Comparison of ENCODE assay signal across 24 mouse cellular contexts in the genomic region with DNA sequence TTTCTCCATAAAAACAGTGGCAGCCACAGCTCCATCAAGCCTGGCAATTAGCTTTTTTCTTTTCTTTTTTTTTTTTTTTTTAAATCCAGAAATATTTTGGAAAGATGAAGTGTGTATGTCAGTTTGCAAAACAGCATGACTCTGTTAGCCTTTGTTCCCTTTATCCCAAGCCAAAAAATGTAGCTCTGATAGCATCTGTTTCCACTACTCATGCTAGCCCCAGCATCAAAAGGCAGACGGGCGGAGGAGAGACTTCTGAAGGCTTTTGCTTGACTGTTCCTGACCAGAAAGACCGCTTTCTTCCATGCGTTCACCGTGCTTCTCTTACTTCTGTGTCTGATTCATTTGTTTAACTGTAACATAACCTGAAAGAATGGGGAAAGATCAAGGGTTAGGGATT.
"Had no signal": no experiment of that assay in that cellular context is flagged by ENCODE, and none has a peak within 500 bp of the region (broad histone marks: within the 10 kb centered on the region; RNA-seq: fewer than 3 reads in every experiment).

No protein-coding gene starts in this region.

- H3K36me3 ChIP-seq: heart, embryonic 10.5 days; heart, embryonic 12.5 days; hindbrain, embryonic 10.5 days; hindbrain, embryonic 12.5 days; intestine, embryonic 15.5 days; limb, embryonic 10.5 days; limb, embryonic 12.5 days had no signal

- ATAC-seq: hindbrain, embryonic 16.5 days; inflammation-experienced regulatory T-cells, adult 6 months; intestine, embryonic 15.5 days; intestine, postnatal 0 days had no signal

- H3K4me3 ChIP-seq: heart, embryonic 10.5 days; heart, embryonic 12.5 days; hindbrain, embryonic 10.5 days; hindbrain, embryonic 12.5 days; intestine, embryonic 15.5 days; layer of hippocampus, adult 2 months; left cerebral cortex, adult 2 months; limb, embryonic 10.5 days; limb, embryonic 12.5 days had no signal

- H3K4me2 ChIP-seq: heart, embryonic 12.5 days; hindbrain, embryonic 12.5 days; hindbrain, embryonic 14.5 days; intestine, embryonic 15.5 days; limb, embryonic 12.5 days; liver, embryonic 11.5 days had no signal

- DNase-seq: gastrocnemius, postnatal 25 days; heart, adult 18-20 months; heart, postnatal 10 days; heart, postnatal 4 days; kidney, adult 18-20 months; kidney, adult 8-10 months; kidney, postnatal 10 days; kidney, postnatal 25 days; kidney, postnatal 4 days; liver had no signal

- H3K27me3 ChIP-seq: heart, embryonic 12.5 days; hindbrain, embryonic 12.5 days; intestine, embryonic 15.5 days; limb, embryonic 12.5 days had no signal

- H3K27ac ChIP-seq: heart, embryonic 10.5 days; hindbrain, embryonic 10.5 days; hindbrain, embryonic 12.5 days; hindbrain, embryonic 14.5 days; intestine, embryonic 15.5 days; layer of hippocampus, adult 2 months; left cerebral cortex, adult 2 months; limb, embryonic 10.5 days; limb, embryonic 12.5 days had no signal

- H3K4me1 ChIP-seq: heart, embryonic 10.5 days; heart, embryonic 12.5 days; hindbrain, embryonic 10.5 days; hindbrain, embryonic 12.5 days; intestine, embryonic 15.5 days; limb, embryonic 10.5 days had no signal

- H3K9me3 ChIP-seq: heart, embryonic 10.5 days; heart, embryonic 12.5 days; hindbrain, embryonic 10.5 days; hindbrain, embryonic 12.5 days; intestine, embryonic 15.5 days; limb, embryonic 10.5 days; limb, embryonic 12.5 days had no signal

- H3K9ac ChIP-seq: heart, embryonic 12.5 days; hindbrain, embryonic 12.5 days; hindbrain, embryonic 14.5 days; intestine, embryonic 15.5 days; limb, embryonic 12.5 days had no signal
